Mouse (Mus musculus) kidney, adult 9 months (tissue): ENCODE measurements around the gene Mei4.

Experiments
- DNase-seq: peaks from one replicate; pipeline ENCODE4 v3.0.0; 2022

The Mei4 gene

DNA sequence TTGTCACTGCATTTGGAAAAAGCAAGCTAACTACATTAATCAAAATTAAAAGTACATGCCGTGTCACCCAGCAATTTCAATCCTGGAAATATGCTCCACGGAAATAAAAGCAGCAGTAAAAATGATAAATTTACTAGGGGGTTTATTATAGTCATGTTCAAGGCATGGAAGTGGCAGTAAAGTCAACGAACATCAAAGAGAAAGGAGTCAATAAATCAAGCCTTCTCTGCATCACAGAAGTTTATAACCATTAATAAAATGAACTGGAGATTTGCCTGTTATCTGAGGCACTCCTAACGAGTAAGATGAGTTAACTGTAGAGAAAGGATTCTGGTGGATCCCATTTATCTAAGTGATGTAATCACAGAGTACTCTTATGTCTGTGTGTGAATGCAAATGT lies 298.9 kb downstream of the Mei4 start:
- DNase-seq: no peak

DNA sequence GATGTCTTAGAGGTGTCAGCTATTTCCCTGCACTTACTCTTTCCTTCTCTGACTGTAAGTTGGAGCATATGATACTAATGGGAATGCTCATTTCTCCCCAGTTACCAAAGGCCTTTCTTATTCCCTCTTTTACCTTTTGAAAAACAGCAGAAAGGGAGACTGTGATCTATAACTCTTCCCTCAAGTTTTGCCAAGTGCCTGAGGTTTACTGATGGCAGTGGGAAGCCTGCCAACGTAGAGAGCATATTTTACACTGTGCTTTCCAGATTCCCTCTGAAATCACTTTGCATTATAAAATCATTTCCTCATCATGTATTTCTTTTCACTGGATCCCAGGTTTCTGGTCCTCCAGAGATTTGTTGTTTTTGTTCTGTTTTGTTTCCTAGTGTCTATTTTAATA lies 354.5 kb downstream of the Mei4 start:
- no peak for DNase-seq

DNA sequence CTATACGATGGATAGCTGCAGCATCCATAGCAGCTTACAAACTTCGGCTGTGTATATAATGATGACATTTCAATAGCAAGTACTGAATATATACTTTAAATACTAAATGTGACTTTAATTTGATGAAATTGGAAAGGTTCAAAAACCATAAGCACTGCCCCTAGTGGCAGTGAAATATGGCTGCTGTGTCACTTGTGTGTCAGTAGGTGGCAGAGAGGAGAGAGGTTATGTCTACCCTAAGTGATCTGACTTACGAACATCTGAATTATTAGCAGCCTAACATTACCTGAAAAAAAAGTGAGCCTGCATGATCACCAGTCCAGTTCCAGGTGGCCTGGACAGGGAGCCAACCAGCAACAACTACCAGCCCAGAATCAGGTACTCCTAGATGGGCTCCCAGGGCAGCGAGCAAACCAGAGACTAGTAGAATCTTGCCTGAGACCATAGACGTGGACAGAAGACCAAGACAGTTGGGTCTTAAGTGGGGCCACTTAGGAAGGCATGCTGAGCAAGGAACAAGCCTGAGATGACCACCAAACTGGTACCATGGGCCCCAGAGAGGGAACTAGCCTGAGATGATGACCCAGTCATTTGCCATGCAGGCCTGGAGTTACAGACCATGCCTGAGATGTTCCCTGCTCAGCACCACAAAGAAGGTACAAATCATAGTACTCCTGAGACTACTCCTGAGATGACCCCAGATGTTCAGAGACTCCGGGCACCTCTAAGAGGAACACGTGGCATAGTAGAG lies 384.4 kb downstream of the Mei4 start:
- DNase-seq: peak; percentile 4
